Mouse (Mus musculus): Measurements from ENCODE around the gene Rgs9.

DNA sequence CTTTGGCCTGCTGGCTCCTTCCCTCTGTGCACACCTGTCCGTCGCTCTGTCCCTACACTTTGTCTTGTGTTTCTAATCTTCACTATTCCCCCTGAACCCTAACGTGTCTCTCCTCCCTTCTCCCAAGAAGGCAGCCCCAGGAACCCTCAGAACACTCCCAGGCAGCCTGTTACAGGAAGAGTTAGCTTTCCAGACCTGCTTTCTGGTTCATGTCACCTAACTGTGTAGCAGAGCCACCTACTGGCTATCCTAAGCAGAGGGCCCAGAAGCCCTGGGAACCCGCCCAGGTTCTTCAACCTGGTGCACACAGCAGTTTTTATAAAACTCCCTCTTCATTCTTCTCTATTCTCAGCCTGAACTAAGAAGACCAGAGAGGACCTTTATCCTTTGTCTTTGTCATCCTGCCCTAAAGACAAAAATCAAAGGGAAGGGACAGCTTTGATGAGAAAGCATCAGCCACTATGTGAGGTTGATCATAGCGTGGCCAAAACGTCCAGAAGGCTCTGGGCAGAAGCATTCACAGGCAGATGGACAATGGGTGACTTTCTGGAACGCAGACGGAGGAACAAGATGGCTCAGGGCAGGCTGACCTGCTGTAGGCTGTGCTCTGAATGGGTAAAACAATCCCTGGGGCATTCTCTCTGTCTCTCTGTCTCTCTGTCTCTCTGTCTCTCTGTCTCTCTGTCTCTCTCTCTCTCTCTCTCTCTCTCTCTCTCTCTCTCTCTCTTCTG is 119.0 kb downstream of the Rgs9 start:
- no peak for TF ChIP-seq POLR2A (IDR thresholded peaks at IDR 0.05; ENCODE audit: low read depth, low read length)
- peak; percentile 43 for TF ChIP-seq CTCF (conservative IDR thresholded peaks at IDR 0.05; ENCODE audit: insufficient read depth, insufficient read length, low read depth, low read length)
